Mouse (Mus musculus): Measurements from ENCODE around the gene Gm11756. TPM values are rescaled to one million over a fixed set of nuclear protein-coding genes. Genes with fewer than 3 reads are reported as not detected.

Gm11756 gene
- 0.05 TPM in 1 of 2 replicates, not detected in the other for polyA plus RNA-seq (2012; rRNA removed)

GRCm38 (mm10) chr4:73920660-73921059 is at the start of gene Gm11756:
TSS of gene Gm11756 (minus strand) at chr4:73920760.

GRCm38 (mm10) chr4:73950375-73950896 is 29.9 kb upstream of the Gm11756 start, which contains the start of gene 2310002L09Rik:
TSS of gene 2310002L09Rik (minus strand) at chr4:73950846.

GRCm38 (mm10) chr4:73905853-73906252 is 14.7 kb downstream of the Gm11756 start, which contains the start of gene Gm13871:
TSS of gene Gm13871 (minus strand) at chr4:73905953.

GRCm38 (mm10) chr4:73891012-73891411 is 29.5 kb downstream of the Gm11756 start, which contains the start of gene Gm11757:
TSS of gene Gm11757 (minus strand) at chr4:73891112.

GRCm38 (mm10) chr4:73876166-73876565 is 44.4 kb downstream of the Gm11756 start, which contains the start of gene Gm11758:
TSS of gene Gm11758 (minus strand) at chr4:73876266.

Other genes starting within 250 kb of the Gm11756 start
- gene Gm428, start 237.2 kb downstream of the Gm11756 start, polyA plus RNA-seq (2012; rRNA removed): not detected in 2 replicates
- gene Rasef, start 129.8 kb downstream of the Gm11756 start, polyA plus RNA-seq (2012; rRNA removed): 0.43 and 0.57 TPM in 2 replicates
- gene Gm11758, start 44.5 kb downstream of the Gm11756 start, polyA plus RNA-seq (2012; rRNA removed): not detected in 2 replicates
- not detected in 2 replicates for gene Gm11757, start 29.6 kb downstream of the Gm11756 start, polyA plus RNA-seq (2012; rRNA removed)
- gene Gm13871, start 14.8 kb downstream of the Gm11756 start, polyA plus RNA-seq (2012; rRNA removed): not detected in 2 replicates
- gene 2310002L09Rik, start 30.1 kb upstream of the Gm11756 start, polyA plus RNA-seq (2012; rRNA removed): 0.86 TPM in 1 of 2 replicates, not detected in the other
- gene Frmd3, start 92.7 kb upstream of the Gm11756 start, polyA plus RNA-seq (2012; rRNA removed): 16.4 and 18.5 TPM in 2 replicates